In the genomic region with DNA sequence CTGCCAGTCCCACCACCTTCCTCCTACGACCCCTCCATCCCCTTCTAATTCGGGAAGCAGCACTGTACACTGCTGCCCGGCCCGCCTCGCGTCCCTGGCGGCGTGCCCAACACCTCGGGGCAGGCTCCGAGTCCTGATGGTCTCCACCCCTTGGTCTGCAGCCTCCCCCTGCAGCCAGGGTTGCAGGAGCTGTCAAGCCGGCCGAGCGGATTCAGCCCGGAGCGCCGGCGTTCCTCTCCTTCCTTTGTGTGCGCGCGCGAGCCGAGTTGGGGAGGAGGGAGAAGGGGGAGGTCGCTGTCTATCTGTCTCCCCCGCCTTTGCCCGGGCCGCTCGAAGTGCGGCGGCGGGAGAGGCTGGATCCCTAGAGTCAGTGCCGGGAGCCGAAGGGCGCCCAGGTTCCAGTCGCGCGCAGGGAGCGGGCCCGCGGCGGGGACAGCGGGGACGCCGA, we compare ENCODE assay signal across 8 mouse cellular contexts. TPM values are rescaled to one million over a fixed set of nuclear protein-coding genes. Genes with fewer than 3 reads are reported as not detected.
DNase-seq lines count a peak whose midpoint lies in the region; ATAC-seq and TF ChIP-seq lines count a peak whose summit lies in the region.

A gene (plus strand): TSS at position 198 of the 448 bp plus-strand sequence.

- under 1% methylated on average over 40 of the region's 43 CpGs for WGBS in forebrain, embryonic 10.5 days
- 2% methylated on average over 33 of the region's 43 CpGs for WGBS in heart, embryonic 15.5 days
- WGBS in kidney, postnatal 0 days, result 0% methylated on average over 30 of the region's 43 CpGs
- WGBS in liver, embryonic 13.5 days (ENCODE audit: insufficient replicate concordance), result 1% methylated on average over 36 of the region's 43 CpGs

- H3K4me1 ChIP-seq in forebrain, embryonic 10.5 days, result peaks cover 49% of the 10 kb centered on the region
- peaks cover 7% of the 10 kb centered on the region for H3K4me1 ChIP-seq in heart, embryonic 15.5 days (replicated peaks)
- peaks cover 4% of the 10 kb centered on the region; the same call in 1 of the 2 replicates for H3K4me1 ChIP-seq in kidney, postnatal 0 days (replicated peaks; ENCODE audit: insufficient read depth, low read length)
- H3K4me1 ChIP-seq in liver, embryonic 13.5 days (replicated peaks), result 0 out of 2 replicates have a peak, but pooled peaks cover 3% of the 10 kb centered on the region

- peak within 1 kb of the TSS; percentile 94 for H3K27ac ChIP-seq in left cerebral cortex, adult 2 months
- H3K27ac ChIP-seq in forebrain, embryonic 10.5 days, result peak within 1 kb of the TSS; percentile 92
- peak within 1 kb of the TSS; percentile 78 for H3K27ac ChIP-seq in heart, embryonic 15.5 days
- peak within 1 kb of the TSS; percentile 86 for H3K27ac ChIP-seq in kidney, postnatal 0 days
- H3K27ac ChIP-seq in liver, embryonic 13.5 days, result no peak within 1 kb of the TSS

- TF ChIP-seq CTCF in left cerebral cortex, adult 2 months (IDR thresholded peaks at IDR 0.05), result no peak
- TF ChIP-seq CTCF in kidney, postnatal 0 days (IDR thresholded peaks at IDR 0.05; ENCODE audit: low read depth), result no peak

- peaks cover 80% of the 10 kb centered on the region for H3K27me3 ChIP-seq in forebrain, embryonic 10.5 days (ENCODE audit: poor library complexity, severe bottlenecking)
- H3K27me3 ChIP-seq in heart, embryonic 15.5 days, result peaks cover 19% of the 10 kb centered on the region
- no peaks in the 10 kb centered on the region; the same call in 1 of the 2 replicates for H3K27me3 ChIP-seq in kidney, postnatal 0 days (ENCODE audit: insufficient read depth, low read length)
- peaks cover 54% of the 10 kb centered on the region for H3K27me3 ChIP-seq in liver, embryonic 13.5 days

- peak within 1 kb of the TSS; percentile 73 for H3K9ac ChIP-seq in heart, embryonic 15.5 days
- H3K9ac ChIP-seq in kidney, postnatal 0 days (ENCODE audit: low read depth, low read length), result peak within 1 kb of the TSS; percentile 72
- peak within 1 kb of the TSS; percentile 52 for H3K9ac ChIP-seq in liver, embryonic 13.5 days

- peaks cover 3% of the 10 kb centered on the region; the same call in 1 of the 2 replicates for H3K9me3 ChIP-seq in forebrain, embryonic 10.5 days
- H3K9me3 ChIP-seq in heart, embryonic 15.5 days (replicated peaks), result no peaks in the 10 kb centered on the region
- H3K9me3 ChIP-seq in kidney, postnatal 0 days (replicated peaks; ENCODE audit: low read length), result no peaks in the 10 kb centered on the region
- H3K9me3 ChIP-seq in liver, embryonic 13.5 days (replicated peaks), result no peaks in the 10 kb centered on the region

- peak; percentile 76 for ATAC-seq in heart, embryonic 15.5 days (replicated peaks; ENCODE audit: insufficient number of reproducible peaks, insufficient read depth, low FRiP score, low read depth)
- ATAC-seq in kidney, postnatal 0 days (replicated peaks; ENCODE audit: low FRiP score, low read depth), result peak; percentile 77
- ATAC-seq in liver, embryonic 13.5 days (ENCODE audit: low read depth), result peak; percentile 32; the same call in 1 of the 2 replicates

- intact Hi-C loops in left cerebral cortex, adult 2 months (cut with DNase I), result loop anchor here (1.0 to 10.0 kb wide), 2 partner anchors 258 to 325 kb away; no protein-coding TSS in a partner anchor

- peak within 1 kb of the TSS; percentile 94 for H3K4me2 ChIP-seq in heart, embryonic 15.5 days
- peak within 1 kb of the TSS; percentile 97 for H3K4me2 ChIP-seq in kidney, postnatal 0 days (ENCODE audit: low read length)
- H3K4me2 ChIP-seq in liver, embryonic 13.5 days, result peak within 1 kb of the TSS; percentile 68

- no peaks in the 10 kb centered on the region for H3K36me3 ChIP-seq in forebrain, embryonic 10.5 days (replicated peaks)
- no peaks in the 10 kb centered on the region for H3K36me3 ChIP-seq in heart, embryonic 15.5 days
- H3K36me3 ChIP-seq in kidney, postnatal 0 days (ENCODE audit: insufficient read depth, low read length), result no peaks in the 10 kb centered on the region
- no peaks in the 10 kb centered on the region for H3K36me3 ChIP-seq in liver, embryonic 13.5 days

- DNase-seq in left cerebral cortex, adult 2 months (ENCODE audit: extremely low spot score in 1 of 2, low spot score in 2 of 2), result peak; percentile 54 to 57
- no peak for DNase-seq in left cerebral cortex, adult 9 months (ENCODE audit: low spot score in 2 of 2)
- DNase-seq in forebrain, embryonic 10.5 days (ENCODE audit: extremely low spot score, low spot score), result peak; percentile 80
- peak; percentile 85 for DNase-seq in kidney, postnatal 0 days (ENCODE audit: low spot score)
- no peak for DNase-seq in liver, embryonic 13.5 days
- peak; percentile 61 for DNase-seq in naive thymus-derived CD4-positive, alpha-beta T cell, adult 2 months (ENCODE audit: low read depth)
- DNase-seq in thymus, adult 18-20 months, result peak; percentile 11 to 16

- H3K4me3 ChIP-seq in left cerebral cortex, adult 2 months, result peak within 1 kb of the TSS; percentile 83
- peak within 1 kb of the TSS; percentile 72 for H3K4me3 ChIP-seq in forebrain, embryonic 10.5 days
- peak within 1 kb of the TSS; percentile 80 for H3K4me3 ChIP-seq in heart, embryonic 15.5 days
- H3K4me3 ChIP-seq in kidney, postnatal 0 days (replicated peaks; ENCODE audit: low read depth, low read length), result peak within 1 kb of the TSS; percentile 68
- peak within 1 kb of the TSS; percentile 57 for H3K4me3 ChIP-seq in liver, embryonic 13.5 days (replicated peaks)

RNA-seq across cellular contexts. Expression of the gene that starts here (rescaled TPM):
- 10 to 100 TPM; 38.9 to 42.0 TPM for total RNA-seq in left cerebral cortex, adult 2 months (2021)
- 9.5 and 10.6 TPM in 2 replicates for polyA plus RNA-seq in forebrain, embryonic 10.5 days (2016; fragmentation: Nextera tagmentation; extraction: Ambion mirVana)
- polyA plus RNA-seq in heart, embryonic 15.5 days (2015; fragmentation: Nextera tagmentation; extraction: Ambion mirVana), result 5.4 and 6.1 TPM in 2 replicates
- 16.3 and 16.8 TPM in 2 replicates for polyA plus RNA-seq in kidney, postnatal 0 days (2015; fragmentation: Nextera tagmentation; extraction: Ambion mirVana)
- polyA plus RNA-seq in liver, embryonic 13.5 days (2015; fragmentation: Nextera tagmentation; extraction: Ambion mirVana), result 3.3 and 3.8 TPM in 2 replicates

Comparison
In these comparisons a context has a peak if more than half of its experiments do, and no peak if none do; other contexts are left out.
1. DNase-seq: peak in left cerebral cortex, adult 2 months (2 of 2), forebrain, embryonic 10.5 days (single experiment), kidney, postnatal 0 days (single experiment), naive thymus-derived CD4-positive, alpha-beta T cell, adult 2 months (single experiment) and thymus, adult 18-20 months (2 of 2); none in left cerebral cortex, adult 9 months (0 of 2) and liver, embryonic 13.5 days (single experiment).
2. Peak in every context shown above with its lines, with median percentiles within 50 percentile points of each other: H3K4me3 ChIP-seq, ATAC-seq, H3K4me2 ChIP-seq and H3K9ac ChIP-seq.